Mouse (Mus musculus) kidney, embryonic 14.5 days (tissue): ENCODE measurements around the gene Psenen. TPM values are rescaled to one million over a fixed set of nuclear protein-coding genes. Genes with fewer than 3 reads are reported as not detected.

Source experiments
- ATAC-seq: fragments of 200-750 bp; cut with Nextera tagmentation; 2 replicates; pipeline ENCODE4 v1.8.0; 2017; ENCODE audit warnings: moderate number of reproducible peaks, mild to moderate bottlenecking, moderate TSS enrichment, moderate library complexity; ENCODE audit not compliant: low FRiP score, low TSS enrichment
- H3K27ac ChIP-seq: fragments of 300-500 bp; sonication (generic); 2 replicates; pipeline ENCODE4 v1.5.1; 2014; ENCODE audit warnings: low read depth, mild to moderate bottlenecking, low read length, moderate library complexity, mixed read lengths
- H3K27me3 ChIP-seq: fragments of 300-500 bp; sonication (generic); 2 replicates; pipeline ENCODE4 v1.6.1; 2014; ENCODE audit warnings: mild to moderate bottlenecking, low read length; ENCODE audit not compliant: control insufficient read depth, insufficient read depth
- H3K36me3 ChIP-seq: fragments of 300-500 bp; sonication (generic); 2 replicates; pipeline ENCODE4 v1.6.1; 2014; ENCODE audit warnings: low read length, mixed read lengths; ENCODE audit not compliant: control insufficient read depth, insufficient read depth
- H3K4me1 ChIP-seq: fragments of 300-500 bp; sonication (generic); 2 replicates; pipeline ENCODE4 v1.6.1; 2014; ENCODE audit warnings: low read length, mixed read lengths; ENCODE audit not compliant: control insufficient read depth, insufficient read depth
- H3K4me2 ChIP-seq: fragments of 300-500 bp; sonication (generic); replicated peaks from 2 replicates; pipeline ENCODE4 v1.6.1; 2014; ENCODE audit warnings: low read depth, mild to moderate bottlenecking, low read length
- H3K4me3 ChIP-seq: fragments of 300-500 bp; sonication (generic); 2 replicates; pipeline ENCODE4 v1.5.1; 2014; ENCODE audit warnings: mild to moderate bottlenecking, low read length
- H3K9ac ChIP-seq: fragments of 300-500 bp; sonication (generic); 2 replicates; pipeline ENCODE4 v1.6.1; 2014; ENCODE audit warnings: low read depth, mild to moderate bottlenecking, low read length, moderate library complexity
- H3K9me3 ChIP-seq: fragments of 300-500 bp; sonication (generic); 2 replicates; pipeline ENCODE4 v1.6.1; 2016; ENCODE audit warnings: low read length; ENCODE audit not compliant: control insufficient read depth
- whole genome bisulfite sequencing: fragments of 180-500 bp; shearing (Covaris S2); extraction: QIAGEN DNeasy Blood & Tissue Kit; methylation state at CpG from one replicate; pipeline ENCODE4 v1.1.7; 2014; 5-methylcytosine and 5-hydroxymethylcytosine counted together
- polyA plus RNA-seq: library from polyadenylated mRNA; unstranded; fragments of >200 nt; fragmentation: Nextera tagmentation; extraction: Ambion mirVana; gene quantifications from 2 replicates; pipeline ENCODE4 v1.2.1, GENCODE M21; 2014

Gene Psenen
- polyA plus RNA-seq, 1 experiment from 2014 or later, result 121 TPM

GRCm38 (mm10) chr7:30591605-30591951 lies 28.2 kb upstream of the Psenen start:
- Histone ChIP-seq H3K36me3 (peaks cover 4% of the 10 kb centered on the region; the same call in 1 of the 2 replicates), H3K27me3 (no peaks in the 10 kb centered on the region), H3K4me2 (no peak overlapping the region), H3K27ac (no peak overlapping the region), H3K9me3 (no peaks in the 10 kb centered on the region), H3K4me1 (peaks cover 11% of the 10 kb centered on the region), H3K9ac (no peak overlapping the region), H3K4me3 (no peak overlapping the region)
- WGBS, result 63% methylated on average over 4 of the region's 4 CpGs
- no peak for ATAC-seq

DNA sequence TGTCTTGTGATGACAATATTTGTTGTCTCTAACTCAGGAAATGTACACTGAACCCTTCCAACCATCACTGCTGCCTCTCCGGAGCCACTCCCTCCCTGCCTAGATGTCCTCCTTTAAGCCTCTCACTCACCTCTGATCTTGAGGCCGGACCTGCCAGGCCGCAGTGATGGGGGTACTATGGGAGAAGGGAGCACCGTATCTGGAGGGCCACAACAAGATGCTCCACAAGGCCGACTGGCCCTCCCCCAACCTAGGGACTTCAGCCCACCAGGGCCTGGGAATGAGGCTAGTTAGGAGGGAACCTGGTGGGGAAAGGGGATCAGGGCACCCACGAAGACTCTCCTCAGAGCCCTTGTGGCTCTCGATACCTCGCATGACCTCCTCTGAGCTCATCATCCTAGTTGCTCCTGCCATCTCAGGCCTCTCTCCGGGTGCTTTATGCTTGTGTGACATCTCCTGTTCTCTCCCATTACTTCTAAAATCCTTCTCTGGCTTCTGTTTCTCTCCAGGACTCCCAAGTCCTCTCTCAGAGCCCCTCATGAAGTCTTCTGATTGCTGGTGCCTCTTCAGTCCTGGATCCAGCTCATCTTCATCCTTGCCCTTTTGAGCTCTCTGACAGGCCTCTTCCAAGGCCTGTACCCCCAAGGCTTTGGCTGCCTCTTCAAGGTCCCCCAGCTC lies 27.6 kb upstream of the Psenen start:
- Histone ChIP-seq H3K4me3 (no peak overlapping the region), H3K27ac (no peak overlapping the region), H3K9ac (no peak overlapping the region), H3K4me2 (no peak overlapping the region), H3K27me3 (no peaks in the 10 kb centered on the region), H3K36me3 (peaks cover 10% of the 10 kb centered on the region; the same call in 1 of the 2 replicates), H3K4me1 (peaks cover 11% of the 10 kb centered on the region), H3K9me3 (no peaks in the 10 kb centered on the region)
- no peak for ATAC-seq
- 91% methylated on average over 9 of the region's 9 CpGs for WGBS

DNA sequence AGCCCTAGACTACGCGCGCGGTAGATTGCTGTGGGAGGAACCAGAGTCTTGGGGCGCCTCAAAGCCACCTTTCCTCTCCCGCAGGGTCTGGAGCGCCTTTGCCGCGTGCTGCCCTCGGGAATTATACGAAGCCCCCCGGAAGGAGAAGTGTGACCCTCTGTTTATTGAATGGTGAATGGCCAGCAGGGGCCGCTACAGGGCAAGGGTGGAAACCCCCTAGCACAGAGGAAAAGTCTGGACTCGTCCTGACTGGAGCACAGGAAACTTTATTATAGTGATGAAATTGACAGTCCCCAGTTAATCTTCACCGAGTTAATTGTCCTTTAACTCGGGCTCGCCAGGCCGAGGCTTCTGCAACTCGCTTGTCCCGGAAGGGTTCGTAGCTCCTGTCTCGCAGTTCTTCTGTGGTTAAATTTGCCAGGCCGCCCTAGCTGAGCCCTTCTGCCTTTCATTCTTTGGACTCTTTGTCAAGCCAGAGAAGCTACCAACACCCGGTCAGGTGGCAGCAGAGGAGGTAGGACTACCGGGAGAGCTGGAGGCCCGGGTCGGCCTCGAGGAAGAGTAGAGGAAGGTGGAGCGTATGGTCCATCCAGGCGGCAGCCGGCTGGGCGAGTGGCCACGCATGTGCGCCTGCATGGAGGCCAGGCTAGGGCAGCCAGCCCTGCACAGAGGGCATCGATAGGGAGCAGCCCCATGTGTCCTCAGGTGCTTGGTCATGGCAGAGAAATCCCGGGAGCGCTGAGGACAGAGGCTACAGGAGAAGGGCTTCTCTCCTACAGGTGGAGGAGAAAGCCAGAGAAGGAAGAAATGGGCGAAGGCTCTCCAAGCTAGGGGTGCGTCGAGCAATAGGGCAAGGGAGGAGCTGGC lies 26.2 kb upstream of the Psenen start:
- H3K27ac ChIP-seq, result peak overlapping the region; percentile 89
- peak overlapping the region; percentile 96 for H3K4me3 ChIP-seq
- H3K9me3 ChIP-seq, result no peaks in the 10 kb centered on the region
- H3K9ac ChIP-seq, result peak overlapping the region; percentile 95
- peak overlapping the region; percentile 66 for H3K4me2 ChIP-seq
- H3K27me3 ChIP-seq, result no peaks in the 10 kb centered on the region
- 22% methylated on average over 40 of the region's 40 CpGs for WGBS
- ATAC-seq, result peak; percentile 68
- peaks cover 23% of the 10 kb centered on the region for H3K36me3 ChIP-seq
- H3K4me1 ChIP-seq, result peaks cover 11% of the 10 kb centered on the region

DNA sequence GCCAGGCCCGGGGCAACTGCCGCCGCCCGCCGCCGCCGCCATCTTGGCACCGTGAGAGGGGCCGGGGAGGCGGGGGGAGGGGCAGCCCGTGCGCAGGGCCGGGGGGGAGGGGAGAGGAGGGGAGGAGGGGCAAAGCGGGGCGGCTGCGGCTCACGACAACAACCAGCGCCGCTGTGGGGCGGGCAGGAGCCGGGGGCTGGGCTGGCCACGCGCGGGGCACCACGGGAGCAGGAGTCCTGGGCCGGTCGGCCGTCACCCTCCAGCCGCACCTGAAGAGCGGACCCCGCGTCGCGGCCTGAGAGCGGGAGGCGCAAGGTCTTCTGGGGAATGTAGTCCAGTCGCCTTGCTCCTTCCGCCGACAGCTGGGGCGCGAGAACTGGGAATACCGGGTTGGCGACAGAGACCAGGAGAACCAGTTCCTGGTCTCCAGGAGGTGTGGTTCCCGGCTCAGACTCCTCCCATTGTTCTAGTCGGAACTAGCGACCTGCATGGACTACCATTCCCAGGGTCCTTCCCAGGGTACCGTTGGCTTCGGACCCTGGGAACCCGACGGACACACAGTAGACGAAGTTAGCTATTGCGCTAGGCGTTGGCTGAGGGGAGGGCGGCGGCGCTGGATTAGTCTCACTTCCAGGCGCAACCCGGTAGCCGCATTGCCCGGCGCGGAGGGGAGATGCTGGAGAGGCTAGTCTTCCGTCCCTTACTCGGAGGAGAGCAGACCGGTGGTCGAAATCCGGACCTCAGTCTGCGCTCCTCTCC lies 25.4 kb upstream of the Psenen start, which contains the start of gene Kmt2b:
Kmt2b (minus strand) TSS at position 51 of the 759 bp plus-strand sequence.
- H3K4me1 ChIP-seq, result peaks cover 11% of the 10 kb centered on the region
- H3K9ac ChIP-seq, result peak within 1 kb of the TSS; percentile 95
- under 1% methylated on average over 54 of the region's 68 CpGs for WGBS
- ATAC-seq, result peak; percentile 97
- no peaks in the 10 kb centered on the region for H3K9me3 ChIP-seq
- peak within 1 kb of the TSS; percentile 74 for H3K4me2 ChIP-seq
- H3K27ac ChIP-seq, result peak within 1 kb of the TSS; percentile 89
- H3K27me3 ChIP-seq, result no peaks in the 10 kb centered on the region
- peaks cover 31% of the 10 kb centered on the region for H3K36me3 ChIP-seq
- peak within 1 kb of the TSS; percentile 96 for H3K4me3 ChIP-seq

DNA sequence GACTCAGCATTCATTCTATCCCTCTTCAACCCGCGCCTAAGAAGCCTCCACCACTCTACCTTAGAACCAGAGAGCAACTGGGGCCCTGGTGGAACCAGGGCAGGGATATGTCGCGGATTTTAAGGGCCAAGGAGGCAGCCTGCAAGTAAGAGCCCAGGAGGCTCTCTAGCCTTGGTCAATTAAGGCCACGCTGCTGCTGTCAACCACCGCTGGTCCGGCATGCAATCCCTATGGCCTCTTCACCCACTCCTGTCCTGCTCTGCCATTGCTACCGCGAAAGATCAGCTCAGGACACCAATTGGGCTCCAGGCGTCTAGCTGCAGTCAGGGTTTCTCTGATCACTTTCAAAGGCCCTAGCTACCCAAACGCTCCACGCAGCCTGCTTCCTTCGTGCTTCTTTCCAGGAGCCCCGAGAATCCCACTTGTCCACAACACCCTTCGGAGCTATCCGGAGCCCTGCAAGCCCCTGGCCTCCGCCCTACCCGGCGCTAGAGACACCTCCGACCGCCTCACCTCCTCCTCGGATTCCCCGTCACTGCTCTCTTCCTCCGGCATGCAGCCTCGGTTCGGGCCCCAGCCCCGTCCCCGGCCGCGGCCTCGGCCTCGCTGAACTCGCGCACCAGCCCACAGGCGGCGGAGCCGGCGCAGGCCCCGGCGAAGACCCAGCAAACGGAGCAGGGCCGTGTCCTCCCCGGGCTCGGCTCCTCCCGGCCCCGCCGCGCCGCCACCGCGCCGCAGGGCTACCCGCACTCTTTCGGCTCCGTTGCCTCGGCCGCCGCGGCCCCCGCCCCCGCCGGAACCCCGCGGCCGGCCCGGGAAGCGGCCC lies 24.6 kb upstream of the Psenen start:
- under 1% methylated on average over 66 of the region's 67 CpGs for WGBS
- peaks cover 11% of the 10 kb centered on the region for H3K4me1 ChIP-seq
- no peaks in the 10 kb centered on the region for H3K27me3 ChIP-seq
- peak; percentile 38 for ATAC-seq
- H3K36me3 ChIP-seq, result peaks cover 39% of the 10 kb centered on the region
- peak overlapping the region; percentile 96 for H3K4me3 ChIP-seq
- H3K4me2 ChIP-seq, result peak overlapping the region; percentile 74
- no peaks in the 10 kb centered on the region for H3K9me3 ChIP-seq
- H3K9ac ChIP-seq, result peak overlapping the region; percentile 95
- H3K27ac ChIP-seq, result peak overlapping the region; percentile 89

- 89% methylated on average over 26 of the region's 28 CpGs for WGBS
- Histone ChIP-seq H3K27ac (no peak overlapping the region), H3K4me1 (peaks cover 11% of the 10 kb centered on the region), H3K27me3 (no peaks in the 10 kb centered on the region), H3K9ac (no peak overlapping the region), H3K4me3 (peak overlapping the region; percentile 96), H3K36me3 (peaks cover 54% of the 10 kb centered on the region), H3K9me3 (no peaks in the 10 kb centered on the region), H3K4me2 (no peak overlapping the region)
- no peak for ATAC-seq
Measured at GRCm38 (mm10) chr7:30586455-30587020, 23.1 kb upstream of the Psenen start.

DNA sequence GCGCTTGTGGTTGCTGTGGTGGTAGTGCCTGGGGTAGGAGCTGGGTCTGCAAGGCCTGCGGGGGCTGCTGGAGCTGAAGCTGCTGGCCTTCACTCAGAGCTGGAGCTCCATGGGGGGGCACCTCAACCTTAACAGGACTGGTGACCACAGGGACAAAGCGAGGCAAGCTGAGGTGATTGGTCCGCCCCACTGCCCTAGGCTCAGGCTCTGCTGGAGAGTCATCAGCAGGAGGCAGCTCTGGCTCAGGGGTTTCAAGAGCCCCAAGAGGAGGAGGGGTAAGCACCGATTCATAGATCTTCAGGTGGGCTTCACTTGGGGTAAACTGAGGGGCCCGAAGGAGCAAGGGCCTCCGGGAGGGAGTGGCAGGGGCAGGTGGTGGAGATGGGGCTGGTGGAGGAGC lies 21.7 kb upstream of the Psenen start:
- no peak overlapping the region for H3K4me2 ChIP-seq
- no peak overlapping the region for H3K27ac ChIP-seq
- no peaks in the 10 kb centered on the region for H3K9me3 ChIP-seq
- H3K27me3 ChIP-seq, result no peaks in the 10 kb centered on the region
- no peak for ATAC-seq
- 97% methylated on average over 7 of the region's 7 CpGs for WGBS
- H3K4me3 ChIP-seq, result no peak overlapping the region
- H3K9ac ChIP-seq, result no peak overlapping the region
- peaks cover 66% of the 10 kb centered on the region for H3K36me3 ChIP-seq
- peaks cover 11% of the 10 kb centered on the region for H3K4me1 ChIP-seq

DNA sequence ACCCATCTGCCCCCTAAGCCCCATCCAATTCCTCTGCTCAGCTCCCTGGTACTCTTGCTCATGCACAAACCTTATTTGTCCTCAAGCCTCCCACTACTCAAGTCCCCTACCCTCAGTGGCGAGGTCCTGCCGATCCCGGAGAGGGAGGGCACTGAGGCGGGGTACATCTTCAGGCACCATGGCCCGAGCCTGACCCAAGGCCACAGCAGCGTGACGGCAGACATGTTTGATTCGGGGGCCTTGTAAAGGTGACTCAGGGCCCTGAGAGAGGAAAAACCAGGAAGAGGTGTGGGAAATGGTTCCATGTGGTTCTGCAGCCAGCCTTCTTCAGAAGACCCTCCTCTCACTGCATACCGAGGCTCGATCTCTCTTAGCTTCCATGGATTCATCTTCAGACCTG lies 20.9 kb upstream of the Psenen start:
- Histone ChIP-seq H3K4me3 (no peak overlapping the region), H3K27me3 (no peaks in the 10 kb centered on the region), H3K9ac (no peak overlapping the region), H3K4me1 (peaks cover 8% of the 10 kb centered on the region), H3K36me3 (peaks cover 75% of the 10 kb centered on the region), H3K9me3 (no peaks in the 10 kb centered on the region), H3K27ac (no peak overlapping the region), H3K4me2 (no peak overlapping the region)
- WGBS, result 93% methylated on average over 10 of the region's 10 CpGs
- no peak for ATAC-seq
